Mouse (Mus musculus): Measurements from ENCODE around the gene Tacc2.

DNA sequence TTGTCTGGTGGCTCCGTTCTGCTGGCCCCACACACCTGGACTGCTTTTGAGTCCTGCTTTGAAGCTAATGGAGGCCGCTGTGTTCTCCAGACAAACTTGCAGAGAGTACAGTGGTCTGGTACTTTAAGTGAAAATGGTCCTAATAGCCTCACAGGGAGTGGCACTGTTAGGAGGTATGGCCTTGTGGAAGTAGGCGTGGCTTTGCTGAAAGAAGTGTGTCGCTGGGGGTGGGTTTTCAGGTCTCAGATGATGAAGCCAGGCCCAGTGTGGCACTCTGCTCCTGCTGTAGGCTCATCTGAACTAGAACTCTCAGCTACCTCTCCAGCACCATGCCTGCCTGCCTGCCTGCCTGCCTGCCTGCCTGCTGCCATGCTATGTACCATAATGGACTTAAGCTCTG is 190.9 kb downstream of the Tacc2 start:
- TF ChIP-seq POLR2A (IDR thresholded peaks at IDR 0.05; ENCODE audit: insufficient read depth, low read depth, low read length): no peak
- TF ChIP-seq CTCF (IDR thresholded peaks at IDR 0.05; ENCODE audit: insufficient read depth, low read depth, low read length): no peak
